In the genomic region with DNA sequence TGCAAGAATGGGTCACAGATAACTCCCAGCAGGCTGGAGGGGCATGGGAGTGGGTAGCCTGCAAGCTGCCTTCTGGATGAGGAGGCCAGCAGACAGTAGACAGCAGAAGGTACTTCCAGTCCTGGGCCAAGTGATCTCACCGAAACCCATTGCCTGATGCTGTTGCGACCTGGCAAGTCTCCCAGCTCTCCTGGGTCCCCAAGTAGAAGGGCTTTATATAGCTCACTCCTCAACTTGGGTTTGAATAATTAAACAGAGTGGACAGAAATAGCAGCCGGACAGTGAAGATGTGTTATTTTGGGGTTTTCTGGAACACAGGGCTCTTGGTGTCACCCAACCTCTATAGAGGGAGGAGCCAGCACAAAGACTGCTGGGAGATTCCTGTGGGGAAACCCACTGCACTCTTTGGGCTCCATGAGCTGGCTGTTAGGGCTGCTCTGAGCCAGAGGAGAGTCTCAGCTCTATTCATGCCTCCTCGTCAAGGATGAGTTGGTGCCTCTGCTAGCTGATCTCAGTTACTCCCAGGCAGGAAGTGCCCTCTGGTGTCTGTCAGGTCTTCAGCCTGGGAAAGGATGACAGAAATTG, we compare ENCODE assay signal across 9 mouse cellular contexts. TPM values are rescaled to one million over a fixed set of nuclear protein-coding genes. Genes with fewer than 3 reads are reported as not detected.
DNase-seq lines count a peak whose midpoint lies in the region; ATAC-seq lines count a peak whose summit lies in the region.
"Had no signal": no experiment of that assay in that cellular context is flagged by ENCODE, and none has a peak within 500 bp of the region (broad histone marks: within the 10 kb centered on the region; RNA-seq: fewer than 3 reads in every experiment).

No protein-coding gene starts in this region.

- no peak overlapping the region for H3K4me2 ChIP-seq in kidney, embryonic 15.5 days

- DNase-seq in kidney, adult 8-10 months: no peak
- peak; percentile 78 to 81 for DNase-seq in gastrocnemius, adult 8-10 months (ENCODE audit: low spot score in 2 of 2)
- DNase-seq in lung, postnatal 10 days: peak; percentile 57
- no peak for DNase-seq in natural killer cell, adult 2 months (ENCODE audit: low spot score in 2 of 2)
- no peak for DNase-seq in urinary bladder, postnatal 10 days (ENCODE audit: low spot score)
- DNase-seq in right cerebral cortex, postnatal 36 days (ENCODE audit: low spot score in 2 of 2): no peak

- H3K9ac ChIP-seq in kidney, embryonic 15.5 days: no peak overlapping the region
- H3K9ac ChIP-seq: liver, embryonic 14.5 days had no signal

- 0 out of 2 replicates have a peak overlapping the region, but pooled peaks have one; percentile 2 for H3K27ac ChIP-seq in kidney, embryonic 15.5 days
- H3K27ac ChIP-seq: liver, embryonic 14.5 days had no signal

- H3K4me3 ChIP-seq in kidney, embryonic 15.5 days (replicated peaks): no peak overlapping the region

- ATAC-seq in kidney, embryonic 15.5 days (replicated peaks; ENCODE audit: low FRiP score): no peak
- ATAC-seq in activated CD4-positive, CD25-positive, alpha-beta regulatory T cell, adult 4 months: peak; percentile 17

- H3K27me3 ChIP-seq in kidney, embryonic 15.5 days: no peaks in the 10 kb centered on the region

- 51% methylated on average over 4 of the region's 4 CpGs for WGBS in kidney, embryonic 15.5 days

- peaks cover 20% of the 10 kb centered on the region for H3K4me1 ChIP-seq in kidney, embryonic 15.5 days

- no peaks in the 10 kb centered on the region for H3K9me3 ChIP-seq in kidney, embryonic 15.5 days (replicated peaks)

- H3K36me3 ChIP-seq in kidney, embryonic 15.5 days: no peaks in the 10 kb centered on the region

RNA-seq across cellular contexts. Expression of a gene that starts 8.9 kb away (rescaled TPM):
- 18.5 and 21.5 TPM in 2 replicates for polyA plus RNA-seq in kidney, embryonic 15.5 days (2015; fragmentation: Nextera tagmentation; extraction: Ambion mirVana)
- polyA plus RNA-seq in activated CD4-positive, CD25-positive, alpha-beta regulatory T cell, adult 4 months (2017; shearing (Covaris generic)): 10 to 100 TPM; 24.3 to 24.5 TPM
- total RNA-seq in gastrocnemius, adult 8-10 months (2022): 100 to 1,000 TPM; 164 to 186 (median 172) TPM

RNA-seq across cellular contexts. Expression of a gene that starts 51.5 kb away (rescaled TPM):
- polyA plus RNA-seq in kidney, embryonic 15.5 days (2015; fragmentation: Nextera tagmentation; extraction: Ambion mirVana): 18.5 and 22.1 TPM in 2 replicates
- polyA plus RNA-seq in activated CD4-positive, CD25-positive, alpha-beta regulatory T cell, adult 4 months (2017; shearing (Covaris generic)): 1 to 10 TPM; 1.3 to 1.4 TPM
- total RNA-seq in gastrocnemius, adult 8-10 months (2022): under 1 TPM; 0.08 to 0.39 (median 0.12) TPM

RNA-seq across cellular contexts. Expression of a gene that starts 55.2 kb away (rescaled TPM):
- polyA plus RNA-seq in kidney, embryonic 15.5 days (2015; fragmentation: Nextera tagmentation; extraction: Ambion mirVana): not detected in 2 replicates
- not detected for polyA plus RNA-seq in activated CD4-positive, CD25-positive, alpha-beta regulatory T cell, adult 4 months (2017; shearing (Covaris generic))
- not detected for total RNA-seq in gastrocnemius, adult 8-10 months (2022)
- polyA plus RNA-seq: liver, embryonic 14.5 days had no signal

Comparison
In these comparisons a context has a peak if more than half of its experiments do, and no peak if none do; other contexts are left out.
1. DNase-seq: peak in gastrocnemius, adult 8-10 months (2 of 2) and lung, postnatal 10 days (single experiment); none in kidney, adult 8-10 months (0 of 2), natural killer cell, adult 2 months (0 of 2), urinary bladder, postnatal 10 days (single experiment) and right cerebral cortex, postnatal 36 days (0 of 2).